Mouse (Mus musculus): ENCODE measurements around the gene Nucb2. TPM values are rescaled to one million over a fixed set of nuclear protein-coding genes. Genes with fewer than 3 reads are reported as not detected.

The Nucb2 gene
- polyA plus RNA-seq, 1 experiment from 2014 or later = 9.5 TPM

DNA sequence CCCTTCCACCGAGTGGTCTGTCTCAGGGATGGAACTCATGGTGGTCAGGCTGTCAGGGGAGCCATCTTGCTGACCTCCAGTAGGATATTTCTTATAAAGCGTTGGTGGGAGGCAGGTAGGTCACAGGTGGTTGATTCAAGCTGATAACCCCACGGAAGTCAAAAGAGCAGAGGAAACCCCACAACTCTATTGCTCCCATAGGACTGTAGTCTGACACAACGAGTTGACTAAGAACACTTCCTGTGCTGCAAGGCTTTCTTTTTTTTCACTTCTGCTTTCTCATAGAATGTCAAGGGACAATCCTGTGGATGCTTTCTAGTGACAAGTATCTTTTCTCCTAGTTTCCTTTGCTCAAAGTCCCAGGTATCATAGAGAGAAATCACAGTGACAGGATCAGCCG lies 27.9 kb upstream of the Nucb2 start:
- H3K27me3 ChIP-seq (replicated peaks; ENCODE audit: control insufficient read depth, insufficient read depth, low read length) = no peaks in the 10 kb centered on the region
- no peak overlapping the region for H3K9ac ChIP-seq (ENCODE audit: low read depth, low read length)
- no peaks in the 10 kb centered on the region for H3K9me3 ChIP-seq (ENCODE audit: control insufficient read depth)
- WGBS = 82% methylated on average over 5 of the region's 5 CpGs
- no peak for ATAC-seq
- no peak overlapping the region for H3K4me2 ChIP-seq (replicated peaks; ENCODE audit: low read depth)
- no peaks in the 10 kb centered on the region for H3K36me3 ChIP-seq (ENCODE audit: control insufficient read depth, insufficient read depth)
- H3K4me1 ChIP-seq (replicated peaks; ENCODE audit: control insufficient read depth, insufficient read depth, low read length) = no peaks in the 10 kb centered on the region
- H3K27ac ChIP-seq (ENCODE audit: low read depth, low read length) = no peak overlapping the region
- no peak for TF ChIP-seq CTCF (IDR thresholded peaks at IDR 0.05; ENCODE audit: low read depth)
- H3K4me3 ChIP-seq (ENCODE audit: low read depth, low read length) = no peak overlapping the region

GRCm38 (mm10) chr7:116483106-116483505 lies 21.1 kb upstream of the Nucb2 start:
- H3K4me3 ChIP-seq (ENCODE audit: low read depth, low read length) = no peak overlapping the region
- 50% methylated on average over 1 of the region's 1 CpGs for WGBS
- TF ChIP-seq CTCF (IDR thresholded peaks at IDR 0.05; ENCODE audit: low read depth) = no peak
- H3K9ac ChIP-seq (ENCODE audit: low read depth, low read length) = no peak overlapping the region
- no peaks in the 10 kb centered on the region for H3K36me3 ChIP-seq (ENCODE audit: control insufficient read depth, insufficient read depth)
- H3K4me1 ChIP-seq (replicated peaks; ENCODE audit: control insufficient read depth, insufficient read depth, low read length) = peaks cover 2% of the 10 kb centered on the region; the same call in 1 of the 2 replicates
- H3K4me2 ChIP-seq (replicated peaks; ENCODE audit: low read depth) = no peak overlapping the region
- no peak overlapping the region for H3K27ac ChIP-seq (ENCODE audit: low read depth, low read length)
- H3K9me3 ChIP-seq (ENCODE audit: control insufficient read depth) = no peaks in the 10 kb centered on the region
- no peak for ATAC-seq
- no peaks in the 10 kb centered on the region for H3K27me3 ChIP-seq (replicated peaks; ENCODE audit: control insufficient read depth, insufficient read depth, low read length)

- Histone ChIP-seq H3K27me3 (replicated peaks; ENCODE audit: control insufficient read depth, insufficient read depth, low read length) (no peaks in the 10 kb centered on the region), H3K4me2 (replicated peaks; ENCODE audit: low read depth) (no peak overlapping the region), H3K4me3 (ENCODE audit: low read depth, low read length) (no peak overlapping the region), H3K9ac (ENCODE audit: low read depth, low read length) (no peak overlapping the region), H3K27ac (ENCODE audit: low read depth, low read length) (no peak overlapping the region), H3K4me1 (replicated peaks; ENCODE audit: control insufficient read depth, insufficient read depth, low read length) (peaks cover 2% of the 10 kb centered on the region; the same call in 1 of the 2 replicates), H3K9me3 (ENCODE audit: control insufficient read depth) (no peaks in the 10 kb centered on the region), H3K36me3 (ENCODE audit: control insufficient read depth, insufficient read depth) (no peaks in the 10 kb centered on the region)
- WGBS = 79% methylated on average over 5 of the region's 5 CpGs
- no peak for ATAC-seq
- TF ChIP-seq CTCF (IDR thresholded peaks at IDR 0.05; ENCODE audit: low read depth) = no peak
Measured at GRCm38 (mm10) chr7:116483782-116484181, 20.4 kb upstream of the Nucb2 start.

GRCm38 (mm10) chr7:116484213-116484612 lies 20.0 kb upstream of the Nucb2 start:
- no peaks in the 10 kb centered on the region for H3K36me3 ChIP-seq (ENCODE audit: control insufficient read depth, insufficient read depth)
- 78% methylated on average over 5 of the region's 5 CpGs for WGBS
- no peaks in the 10 kb centered on the region for H3K9me3 ChIP-seq (ENCODE audit: control insufficient read depth)
- no peak overlapping the region for H3K4me2 ChIP-seq (replicated peaks; ENCODE audit: low read depth)
- H3K4me1 ChIP-seq (replicated peaks; ENCODE audit: control insufficient read depth, insufficient read depth, low read length) = peaks cover 2% of the 10 kb centered on the region; the same call in 1 of the 2 replicates
- no peak overlapping the region for H3K27ac ChIP-seq (ENCODE audit: low read depth, low read length)
- TF ChIP-seq CTCF (IDR thresholded peaks at IDR 0.05; ENCODE audit: low read depth) = no peak
- H3K27me3 ChIP-seq (replicated peaks; ENCODE audit: control insufficient read depth, insufficient read depth, low read length) = no peaks in the 10 kb centered on the region
- ATAC-seq = no peak
- no peak overlapping the region for H3K9ac ChIP-seq (ENCODE audit: low read depth, low read length)
- no peak overlapping the region for H3K4me3 ChIP-seq (ENCODE audit: low read depth, low read length)

DNA sequence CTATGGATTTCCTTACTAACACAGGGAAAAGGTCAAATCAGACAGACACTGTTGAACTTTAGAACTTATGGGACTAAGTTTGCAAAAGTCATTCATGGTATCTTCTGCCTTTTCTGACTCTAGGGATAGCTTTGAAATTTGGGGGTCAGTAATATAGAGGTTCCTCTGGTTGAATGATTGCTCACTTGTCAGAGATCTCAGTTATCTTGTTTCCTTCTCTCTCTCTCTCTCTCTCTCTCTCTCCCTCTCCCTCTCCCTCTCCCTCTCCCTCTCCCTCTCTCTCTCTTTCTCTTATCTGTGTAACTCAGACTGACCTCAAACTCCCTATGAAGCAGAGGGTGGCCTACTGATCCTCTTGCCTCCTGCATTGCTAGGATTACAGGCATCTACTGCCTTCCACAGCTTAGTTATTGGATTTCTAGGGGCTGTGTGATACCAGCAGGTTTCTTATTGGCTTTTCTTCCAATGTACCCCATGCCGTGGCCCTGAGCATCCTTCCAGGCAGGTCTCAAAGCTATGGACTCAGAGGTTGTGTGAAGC lies 19.0 kb upstream of the Nucb2 start:
- no peak for ATAC-seq
- TF ChIP-seq CTCF (IDR thresholded peaks at IDR 0.05; ENCODE audit: low read depth) = no peak
- 74% methylated on average over 1 of the region's 1 CpGs for WGBS

DNA sequence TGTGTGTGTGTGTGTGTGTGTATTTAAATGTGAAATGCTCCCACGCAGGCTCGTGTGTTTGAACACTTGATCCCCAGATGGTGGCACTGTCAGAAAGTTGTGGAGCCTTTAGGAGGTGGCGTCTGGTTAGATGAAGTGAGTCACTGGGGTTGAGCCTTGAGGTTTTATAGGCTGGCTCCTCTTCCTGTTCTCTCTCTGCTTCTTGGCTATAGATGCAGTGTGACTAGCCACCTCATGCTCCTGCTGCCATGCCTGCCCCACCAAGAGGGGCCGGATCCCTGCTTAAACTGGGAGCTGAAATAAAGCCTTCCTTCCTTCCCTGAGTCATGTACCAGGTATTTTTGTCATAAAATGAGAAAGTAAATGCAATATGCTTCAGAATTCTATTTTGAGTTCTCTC lies 13.1 kb upstream of the Nucb2 start:
- no peak for TF ChIP-seq CTCF (IDR thresholded peaks at IDR 0.05; ENCODE audit: low read depth)
- H3K4me1 ChIP-seq (replicated peaks; ENCODE audit: control insufficient read depth, insufficient read depth, low read length) = no peaks in the 10 kb centered on the region
- H3K4me2 ChIP-seq (replicated peaks; ENCODE audit: low read depth) = no peak overlapping the region
- no peaks in the 10 kb centered on the region for H3K27me3 ChIP-seq (replicated peaks; ENCODE audit: control insufficient read depth, insufficient read depth, low read length)
- H3K9ac ChIP-seq (ENCODE audit: low read depth, low read length) = no peak overlapping the region
- no peaks in the 10 kb centered on the region for H3K9me3 ChIP-seq (ENCODE audit: control insufficient read depth)
- H3K27ac ChIP-seq (ENCODE audit: low read depth, low read length) = no peak overlapping the region
- WGBS = 70% methylated on average over 4 of the region's 4 CpGs
- H3K4me3 ChIP-seq (ENCODE audit: low read depth, low read length) = no peak overlapping the region
- ATAC-seq = no peak
- no peaks in the 10 kb centered on the region for H3K36me3 ChIP-seq (ENCODE audit: control insufficient read depth, insufficient read depth)

More for the DNA sequence above, 19.0 kb upstream of the Nucb2 start:
- Histone ChIP-seq H3K4me3 (ENCODE audit: low read depth, low read length) (no peak overlapping the region), H3K9ac (ENCODE audit: low read depth, low read length) (no peak overlapping the region), H3K4me1 (replicated peaks; ENCODE audit: control insufficient read depth, insufficient read depth, low read length) (peaks cover 2% of the 10 kb centered on the region; the same call in 1 of the 2 replicates), H3K27ac (ENCODE audit: low read depth, low read length) (no peak overlapping the region), H3K9me3 (ENCODE audit: control insufficient read depth) (no peaks in the 10 kb centered on the region), H3K27me3 (replicated peaks; ENCODE audit: control insufficient read depth, insufficient read depth, low read length) (no peaks in the 10 kb centered on the region), H3K36me3 (ENCODE audit: control insufficient read depth, insufficient read depth) (no peaks in the 10 kb centered on the region), H3K4me2 (replicated peaks; ENCODE audit: low read depth) (no peak overlapping the region)

All from intestine, postnatal 0 days (tissue).